Mouse (Mus musculus) erythroblast, embryonic 14.5 days (primary cell): ENCODE results near the gene Shmt1.

Experiments used
- GATA1 ChIP-seq: IDR thresholded peaks from 2 replicates; pipeline ENCODE4 v1.6.1; 2012; ENCODE audit warnings: low read length, inconsistent platforms, mixed read lengths
- TAL1 ChIP-seq: IDR thresholded peaks from 3 replicates; pipeline ENCODE4 v1.6.1; 2012; ENCODE audit warnings: low read length, inconsistent platforms, mixed read lengths

DNA sequence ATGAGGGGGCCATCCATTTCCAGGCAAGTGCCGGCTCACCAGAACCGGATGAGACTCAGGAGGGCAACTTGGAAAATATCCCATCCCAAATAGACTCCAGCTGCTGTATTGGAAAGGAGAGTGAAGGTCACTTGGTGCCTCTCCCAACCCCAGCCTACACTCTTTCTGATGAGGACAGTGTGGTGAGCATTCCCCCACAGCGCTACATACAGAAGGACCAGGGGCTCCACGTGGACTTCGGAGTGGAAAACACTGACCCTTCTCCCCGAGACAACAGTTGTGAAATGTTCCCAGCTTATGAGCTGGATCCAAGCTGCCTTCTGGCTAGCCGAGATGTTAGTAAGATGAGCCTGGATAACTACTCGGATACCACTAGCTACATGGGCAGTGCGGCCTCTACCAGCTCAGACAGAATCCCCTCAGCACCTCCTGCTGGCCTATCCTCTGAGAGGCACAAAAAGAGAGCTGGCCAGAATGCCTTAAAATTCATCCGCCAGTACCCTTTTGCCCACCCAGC is 31.8 kb downstream of the Shmt1 start:
- no peak for TF ChIP-seq TAL1
- no peak for TF ChIP-seq GATA1
